Mouse (Mus musculus) embryonic facial prominence, embryonic 11.5 days (tissue): ENCODE results near the gene Rbm20. TPM values are rescaled to one million over a fixed set of nuclear protein-coding genes. Genes with fewer than 3 reads are reported as not detected.

Experiments used
- ATAC-seq: fragments of 200-750 bp; cut with Nextera tagmentation; replicated peaks from 2 replicates; pipeline ENCODE4 v1.8.0; 2017; ENCODE audit warnings: low read depth; ENCODE audit not compliant: insufficient number of reproducible peaks, low FRiP score, low TSS enrichment
- DNase-seq: peaks from one replicate; pipeline ENCODE4 v3.0.0-alpha.2; 2015; ENCODE audit warnings: low spot score
- H3K27ac ChIP-seq: fragments of 300-500 bp; sonication (generic); replicated peaks from 2 replicates; pipeline ENCODE4 v1.5.1; 2014; ENCODE audit warnings: mild to moderate bottlenecking, low read depth, low read length, control low read depth
- H3K27me3 ChIP-seq: fragments of 300-500 bp; sonication (generic); 2 replicates; pipeline ENCODE4 v1.6.1; 2014; ENCODE audit warnings: mild to moderate bottlenecking, low read length, moderate library complexity, mixed read lengths; ENCODE audit not compliant: control insufficient read depth, insufficient read depth
- H3K36me3 ChIP-seq: fragments of 300-500 bp; sonication (generic); replicated peaks from 2 replicates; pipeline ENCODE4 v1.6.1; 2014; ENCODE audit warnings: low read depth, mild to moderate bottlenecking, low read length, moderate library complexity, mixed read lengths; ENCODE audit not compliant: control insufficient read depth, insufficient read depth
- H3K4me1 ChIP-seq: fragments of 300-500 bp; sonication (generic); 2 replicates; pipeline ENCODE4 v1.6.1; 2014; ENCODE audit warnings: low read length, mixed read lengths; ENCODE audit not compliant: control insufficient read depth, insufficient read depth
- H3K4me2 ChIP-seq: fragments of 300-500 bp; sonication (generic); 2 replicates; pipeline ENCODE4 v1.6.1; 2014; ENCODE audit warnings: low read depth, mild to moderate bottlenecking, control low read depth, low read length, moderate library complexity
- H3K4me3 ChIP-seq: fragments of 300-500 bp; sonication (generic); 2 replicates; pipeline ENCODE4 v1.5.1; 2014; ENCODE audit warnings: low read depth, low read length, control low read depth
- H3K9ac ChIP-seq: fragments of 300-500 bp; sonication (generic); replicated peaks from 2 replicates; pipeline ENCODE4 v1.6.1; 2014; ENCODE audit warnings: mild to moderate bottlenecking, control low read depth, low read length
- H3K9me3 ChIP-seq: fragments of 300-500 bp; sonication (generic); replicated peaks from 2 replicates; pipeline ENCODE4 v1.6.1; 2016; ENCODE audit warnings: mild to moderate bottlenecking, low read length, inconsistent platforms, mixed read lengths; ENCODE audit not compliant: control insufficient read depth
- WGBS: fragments of 180-500 bp; shearing (Covaris S2); extraction: QIAGEN DNeasy Blood & Tissue Kit; methylation state at CpG from one replicate; pipeline ENCODE4 v1.1.7; 2014; 5-methylcytosine and 5-hydroxymethylcytosine counted together
- polyA plus RNA-seq: library from polyadenylated mRNA; unstranded; fragments of >200 nt; fragmentation: Nextera tagmentation; extraction: Ambion mirVana; gene quantifications from 2 replicates; pipeline ENCODE4 v1.2.1, GENCODE M21; 2014

Gene Rbm20
- polyA plus RNA-seq, 1 experiment from 2014 or later, result 1.1 TPM

GRCm38 (mm10) chr19:53870568-53870967 lies 193.5 kb downstream of the Rbm20 start:
- no peaks in the 10 kb centered on the region for H3K4me1 ChIP-seq
- DNase-seq (no peak), ATAC-seq (no peak)
- 74% methylated on average over 2 of the region's 2 CpGs for WGBS
- H3K4me3 ChIP-seq, result no peak overlapping the region
- no peaks in the 10 kb centered on the region for H3K9me3 ChIP-seq
- no peak overlapping the region for H3K9ac ChIP-seq
- H3K27me3 ChIP-seq, result no peaks in the 10 kb centered on the region
- H3K27ac ChIP-seq, result no peak overlapping the region
- H3K36me3 ChIP-seq, result no peaks in the 10 kb centered on the region
- no peak overlapping the region for H3K4me2 ChIP-seq

GRCm38 (mm10) chr19:53871502-53871901 lies 194.4 kb downstream of the Rbm20 start:
- 89% methylated on average over 6 of the region's 6 CpGs for WGBS
- no peak overlapping the region for H3K27ac ChIP-seq
- H3K9ac ChIP-seq, result no peak overlapping the region
- no peak for DNase-seq
- no peak overlapping the region for H3K4me2 ChIP-seq
- H3K9me3 ChIP-seq, result no peaks in the 10 kb centered on the region
- H3K4me1 ChIP-seq, result no peaks in the 10 kb centered on the region
- H3K4me3 ChIP-seq, result no peak overlapping the region
- no peak for ATAC-seq
- no peaks in the 10 kb centered on the region for H3K36me3 ChIP-seq
- no peaks in the 10 kb centered on the region for H3K27me3 ChIP-seq

- no peaks in the 10 kb centered on the region for H3K27me3 ChIP-seq
- no peaks in the 10 kb centered on the region for H3K4me1 ChIP-seq
- WGBS, result 79% methylated on average over 6 of the region's 6 CpGs
- no peak for DNase-seq
- no peak overlapping the region for H3K4me3 ChIP-seq
- no peak for ATAC-seq
- H3K9ac ChIP-seq, result no peak overlapping the region
- no peak overlapping the region for H3K4me2 ChIP-seq
- H3K36me3 ChIP-seq, result no peaks in the 10 kb centered on the region
- no peaks in the 10 kb centered on the region for H3K9me3 ChIP-seq
- H3K27ac ChIP-seq, result no peak overlapping the region
Measured at GRCm38 (mm10) chr19:53872994-53873713, 196.0 kb downstream of the Rbm20 start.

- Histone ChIP-seq H3K4me2 (no peak overlapping the region), H3K9me3 (no peaks in the 10 kb centered on the region), H3K4me3 (no peak overlapping the region), H3K27me3 (no peaks in the 10 kb centered on the region), H3K36me3 (no peaks in the 10 kb centered on the region), H3K4me1 (no peaks in the 10 kb centered on the region), H3K9ac (no peak overlapping the region), H3K27ac (no peak overlapping the region)
- DNase-seq, result no peak
- no peak for ATAC-seq
- WGBS, result 64% methylated on average over 6 of the region's 6 CpGs
Measured at GRCm38 (mm10) chr19:53875246-53875645, 198.1 kb downstream of the Rbm20 start.

GRCm38 (mm10) chr19:53877779-53878178 lies 200.7 kb downstream of the Rbm20 start:
- no peaks in the 10 kb centered on the region for H3K27me3 ChIP-seq
- no peak overlapping the region for H3K4me2 ChIP-seq
- 57% methylated on average over 1 of the region's 1 CpGs for WGBS
- DNase-seq (no peak), ATAC-seq (no peak)
- H3K4me3 ChIP-seq, result no peak overlapping the region
- H3K4me1 ChIP-seq, result no peaks in the 10 kb centered on the region
- H3K36me3 ChIP-seq, result no peaks in the 10 kb centered on the region
- no peak overlapping the region for H3K9ac ChIP-seq
- no peak overlapping the region for H3K27ac ChIP-seq
- H3K9me3 ChIP-seq, result no peaks in the 10 kb centered on the region

- no peak overlapping the region for H3K9ac ChIP-seq
- no peak overlapping the region for H3K27ac ChIP-seq
- DNase-seq (no peak), ATAC-seq (no peak)
- H3K27me3 ChIP-seq, result no peaks in the 10 kb centered on the region
- no peak overlapping the region for H3K4me3 ChIP-seq
- H3K4me1 ChIP-seq, result no peaks in the 10 kb centered on the region
- H3K4me2 ChIP-seq, result no peak overlapping the region
- 83% methylated on average over 1 of the region's 1 CpGs for WGBS
- no peaks in the 10 kb centered on the region for H3K9me3 ChIP-seq
- H3K36me3 ChIP-seq, result no peaks in the 10 kb centered on the region
Measured at GRCm38 (mm10) chr19:53880460-53880859, 203.4 kb downstream of the Rbm20 start.

GRCm38 (mm10) chr19:53881786-53882185 lies 204.7 kb downstream of the Rbm20 start:
- 52% methylated on average over 5 of the region's 5 CpGs for WGBS

GRCm38 (mm10) chr19:53885450-53885849 lies 208.3 kb downstream of the Rbm20 start:
- no peaks in the 10 kb centered on the region for H3K36me3 ChIP-seq
- 48% methylated on average over 10 of the region's 10 CpGs for WGBS
- no peaks in the 10 kb centered on the region for H3K9me3 ChIP-seq
- DNase-seq (no peak), ATAC-seq (no peak)
- no peak overlapping the region for H3K27ac ChIP-seq
- H3K27me3 ChIP-seq, result no peaks in the 10 kb centered on the region
- H3K4me1 ChIP-seq, result no peaks in the 10 kb centered on the region; the same call in 1 of the 2 replicates
- H3K4me2 ChIP-seq, result no peak overlapping the region
- H3K4me3 ChIP-seq, result no peak overlapping the region
- H3K9ac ChIP-seq, result no peak overlapping the region

More at GRCm38 (mm10) chr19:53881786-53882185, 204.7 kb downstream of the Rbm20 start:
- H3K4me2 ChIP-seq, result no peak overlapping the region
- ATAC-seq (no peak), DNase-seq (no peak)
- H3K9ac ChIP-seq, result no peak overlapping the region
- H3K4me3 ChIP-seq, result no peak overlapping the region
- H3K36me3 ChIP-seq, result no peaks in the 10 kb centered on the region
- H3K27me3 ChIP-seq, result no peaks in the 10 kb centered on the region
- H3K4me1 ChIP-seq, result no peaks in the 10 kb centered on the region; the same call in 1 of the 2 replicates
- no peak overlapping the region for H3K27ac ChIP-seq
- H3K9me3 ChIP-seq, result no peaks in the 10 kb centered on the region
